In genomic region chr19:45440554-45441175, GRCm38 (mm10) we compare ENCODE assay signal across 10 mouse cellular contexts.
DNase-seq lines count a peak whose midpoint lies in the region; ATAC-seq and TF ChIP-seq lines count a peak whose summit lies in the region.
"Had no signal": no experiment of that assay in that cellular context is flagged by ENCODE, and none has a peak within 500 bp of the region (broad histone marks: within the 10 kb centered on the region; RNA-seq: fewer than 3 reads in every experiment).

No protein-coding gene starts in this region.

- no peaks in the 10 kb centered on the region for H3K27me3 ChIP-seq in lung, embryonic 16.5 days (ENCODE audit: control insufficient read depth, insufficient read depth, low read depth, low read length)
- 0 out of 2 replicates have a peak, but pooled peaks cover 4% of the 10 kb centered on the region for H3K27me3 ChIP-seq in hindbrain, embryonic 13.5 days
- H3K27me3 ChIP-seq in neural tube, embryonic 12.5 days (replicated peaks), result no peaks in the 10 kb centered on the region

- peak overlapping the region; percentile 47; the same call in 1 of the 2 replicates for H3K27ac ChIP-seq in lung, embryonic 16.5 days (ENCODE audit: low read length)
- H3K27ac ChIP-seq in hindbrain, embryonic 13.5 days, result peak overlapping the region; percentile 80
- peak overlapping the region; percentile 38; the same call in 1 of the 2 replicates for H3K27ac ChIP-seq in neural tube, embryonic 12.5 days
- H3K27ac ChIP-seq: limb, embryonic 10.5 days had no signal

- H3K4me3 ChIP-seq in lung, embryonic 16.5 days (ENCODE audit: low read length), result no peak overlapping the region
- H3K4me3 ChIP-seq in lung, adult 2 months (replicated peaks; ENCODE audit: extremely low read depth, low read depth, low read length), result no peak overlapping the region
- H3K4me3 ChIP-seq in hindbrain, embryonic 13.5 days, result no peak overlapping the region
- H3K4me3 ChIP-seq in neural tube, embryonic 12.5 days, result no peak overlapping the region
- H3K4me3 ChIP-seq: limb, embryonic 10.5 days had no signal

- H3K4me1 ChIP-seq in lung, embryonic 16.5 days (replicated peaks; ENCODE audit: control insufficient read depth, insufficient read depth, low read length), result peaks cover 8% of the 10 kb centered on the region; the same call in 1 of the 2 replicates
- H3K4me1 ChIP-seq in lung, adult 2 months (ENCODE audit: control insufficient read depth, insufficient read depth, low read length), result peaks cover 6% of the 10 kb centered on the region
- peaks cover 33% of the 10 kb centered on the region for H3K4me1 ChIP-seq in hindbrain, embryonic 13.5 days (replicated peaks)
- H3K4me1 ChIP-seq in neural tube, embryonic 12.5 days, result peaks cover 25% of the 10 kb centered on the region

- intact Hi-C loops in gastrocnemius, postnatal 14 days (cut with DNase I; ENCODE audit: low total_unique reads), result loop anchor here (10.0 kb wide), 1 partner anchor 104 kb away; no protein-coding TSS in a partner anchor

- no peak overlapping the region for H3K4me2 ChIP-seq in lung, embryonic 16.5 days (ENCODE audit: low read depth, low read length)
- peak overlapping the region; percentile 9; the same call in 1 of the 2 replicates for H3K4me2 ChIP-seq in hindbrain, embryonic 13.5 days
- no peak overlapping the region for H3K4me2 ChIP-seq in neural tube, embryonic 12.5 days (replicated peaks)

- H3K9ac ChIP-seq in lung, embryonic 16.5 days (ENCODE audit: low read length), result no peak overlapping the region
- no peak overlapping the region for H3K9ac ChIP-seq in hindbrain, embryonic 13.5 days
- no peak overlapping the region for H3K9ac ChIP-seq in neural tube, embryonic 12.5 days

- peak; percentile 47 for ATAC-seq in lung, embryonic 16.5 days (ENCODE audit: low read depth)
- 0 out of 2 replicates have a peak, but pooled peaks have one; percentile 49 for ATAC-seq in hindbrain, embryonic 13.5 days (ENCODE audit: low FRiP score)
- ATAC-seq in neural tube, embryonic 12.5 days (ENCODE audit: low FRiP score, low read depth), result no peak

- DNase-seq in gastrocnemius, adult 18-20 months (ENCODE audit: low spot score), result peak; percentile 28
- DNase-seq in gastrocnemius, postnatal 14 days, result no peak
- DNase-seq in lung, adult 2 months, result no peak
- DNase-seq in cerebellum, postnatal 25 days, result no peak
- no peak for DNase-seq in yolk sac, embryonic 10.5 days (ENCODE audit: low spot score)
- DNase-seq: kidney, adult 18-20 months had no signal

- no peak for TF ChIP-seq CTCF in lung, adult 2 months (IDR thresholded peaks at IDR 0.05; ENCODE audit: insufficient read depth, low read length)

- TF ChIP-seq POLR2A in lung, adult 2 months (IDR thresholded peaks at IDR 0.05; ENCODE audit: borderline replicate concordance, extremely low read depth, low read depth, low read length), result no peak

- no peaks in the 10 kb centered on the region for H3K9me3 ChIP-seq in lung, embryonic 16.5 days (ENCODE audit: control insufficient read depth, low read length)
- H3K9me3 ChIP-seq in hindbrain, embryonic 13.5 days, result no peaks in the 10 kb centered on the region
- no peaks in the 10 kb centered on the region for H3K9me3 ChIP-seq in neural tube, embryonic 12.5 days
- H3K9me3 ChIP-seq: limb, embryonic 10.5 days had no signal

- WGBS in lung, embryonic 16.5 days, result 57% methylated on average over 10 of the region's 10 CpGs
- 55% methylated on average over 10 of the region's 10 CpGs for WGBS in lung, adult 2 months
- 27% methylated on average over 10 of the region's 10 CpGs for WGBS in hindbrain, embryonic 13.5 days
- 41% methylated on average over 10 of the region's 10 CpGs for WGBS in neural tube, embryonic 12.5 days

- no peaks in the 10 kb centered on the region for H3K36me3 ChIP-seq in lung, embryonic 16.5 days (ENCODE audit: control insufficient read depth, insufficient read depth, low read length)
- no peaks in the 10 kb centered on the region for H3K36me3 ChIP-seq in hindbrain, embryonic 13.5 days
- H3K36me3 ChIP-seq in neural tube, embryonic 12.5 days, result no peaks in the 10 kb centered on the region
- H3K36me3 ChIP-seq: limb, embryonic 10.5 days had no signal
